Mouse (Mus musculus) erythroblast, embryonic 14.5 days (primary cell): ENCODE measurements around the gene Spata31d1b.

Experiments used
- GATA1 ChIP-seq: IDR thresholded peaks from 2 replicates; pipeline ENCODE4 v1.6.1; 2012; ENCODE audit warnings: low read length, inconsistent platforms, mixed read lengths
- TAL1 ChIP-seq: IDR thresholded peaks from 3 replicates; pipeline ENCODE4 v1.6.1; 2012; ENCODE audit warnings: low read length, inconsistent platforms, mixed read lengths

DNA sequence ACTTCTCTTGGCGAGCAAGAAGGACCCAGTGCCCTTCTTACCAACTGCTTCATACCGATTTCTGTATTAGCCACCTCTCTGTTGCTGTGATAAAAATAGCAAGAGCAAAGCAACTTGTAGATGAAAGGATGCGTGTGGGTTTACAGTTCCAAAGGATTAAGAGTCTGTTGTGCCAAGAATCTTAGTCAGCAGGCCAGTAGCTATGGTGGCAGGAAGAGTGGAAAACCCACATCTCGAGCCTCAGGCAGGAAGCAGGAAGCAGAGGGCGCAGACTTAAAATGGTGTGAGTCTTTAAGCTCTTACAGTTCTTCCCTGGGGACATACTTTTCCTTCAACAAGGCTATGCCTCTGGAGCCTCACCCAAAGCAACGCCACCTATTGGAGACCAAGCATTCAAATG is 33.4 kb downstream of the Spata31d1b start:
- no peak for TF ChIP-seq GATA1
- TF ChIP-seq TAL1, result no peak
